Mouse (Mus musculus): ENCODE measurements around the gene Cabp1. TPM values are rescaled to one million over a fixed set of nuclear protein-coding genes. Genes with fewer than 3 reads are reported as not detected.

Cabp1 gene
- polyA plus RNA-seq, 1 experiment from 2014 or later: 1.2 TPM

GRCm38 (mm10) chr5:115145253-115145968 is 48.8 kb downstream of the Cabp1 start:
- peaks cover 30% of the 10 kb centered on the region for H3K36me3 ChIP-seq (ENCODE audit: insufficient read depth, low read length)
- TF ChIP-seq CTCF (IDR thresholded peaks at IDR 0.05; ENCODE audit: low read depth): no peak
- H3K27ac ChIP-seq: no peak overlapping the region
- DNase-seq (ENCODE audit: low spot score) (no peak), ATAC-seq (replicated peaks; ENCODE audit: low FRiP score, low read depth) (no peak)
- WGBS: 70% methylated on average over 11 of the region's 11 CpGs
- no peaks in the 10 kb centered on the region for H3K9me3 ChIP-seq (replicated peaks; ENCODE audit: low read length)
- no peak overlapping the region for H3K4me3 ChIP-seq (replicated peaks; ENCODE audit: low read depth, low read length)
- peaks cover 13% of the 10 kb centered on the region; the same call in 1 of the 2 replicates for H3K4me1 ChIP-seq (replicated peaks; ENCODE audit: insufficient read depth, low read length)
- no peak overlapping the region for H3K9ac ChIP-seq (ENCODE audit: low read depth, low read length)
- no peaks in the 10 kb centered on the region for H3K27me3 ChIP-seq (ENCODE audit: insufficient read depth, low read length)
- H3K4me2 ChIP-seq (ENCODE audit: low read length): no peak overlapping the region

DNA sequence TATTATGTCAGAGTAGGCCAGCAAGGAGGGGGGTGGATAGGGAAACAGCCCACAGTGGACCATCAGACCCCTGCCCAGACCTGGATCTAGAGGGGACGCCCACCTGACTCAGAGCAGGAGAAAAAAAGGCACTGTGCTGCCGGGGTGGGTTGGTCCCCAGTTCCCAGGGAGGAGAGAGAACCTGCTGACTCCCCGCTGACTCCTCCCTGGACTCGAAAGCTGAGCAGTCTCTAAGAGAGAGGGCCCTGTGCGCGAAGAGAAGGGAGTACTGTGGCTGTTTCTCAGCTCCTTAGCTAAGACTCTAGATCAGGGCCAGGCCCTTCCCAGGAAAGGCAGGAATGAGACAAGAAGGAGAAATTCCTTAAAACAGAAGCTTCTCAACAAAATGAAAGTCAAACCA is 49.7 kb downstream of the Cabp1 start:
- H3K4me3 ChIP-seq (replicated peaks; ENCODE audit: low read depth, low read length): no peak overlapping the region
- no peak for ATAC-seq (replicated peaks; ENCODE audit: low FRiP score, low read depth)
- H3K9me3 ChIP-seq (replicated peaks; ENCODE audit: low read length): no peaks in the 10 kb centered on the region
- no peak overlapping the region for H3K27ac ChIP-seq
- peaks cover 13% of the 10 kb centered on the region; the same call in 1 of the 2 replicates for H3K4me1 ChIP-seq (replicated peaks; ENCODE audit: insufficient read depth, low read length)
- peaks cover 20% of the 10 kb centered on the region for H3K36me3 ChIP-seq (ENCODE audit: insufficient read depth, low read length)
- no peak overlapping the region for H3K9ac ChIP-seq (ENCODE audit: low read depth, low read length)
- TF ChIP-seq CTCF (IDR thresholded peaks at IDR 0.05; ENCODE audit: low read depth): no peak
- DNase-seq (ENCODE audit: low spot score): no peak
- H3K4me2 ChIP-seq (ENCODE audit: low read length): no peak overlapping the region
- WGBS: 55% methylated on average over 6 of the region's 6 CpGs
- H3K27me3 ChIP-seq (ENCODE audit: insufficient read depth, low read length): no peaks in the 10 kb centered on the region

DNA sequence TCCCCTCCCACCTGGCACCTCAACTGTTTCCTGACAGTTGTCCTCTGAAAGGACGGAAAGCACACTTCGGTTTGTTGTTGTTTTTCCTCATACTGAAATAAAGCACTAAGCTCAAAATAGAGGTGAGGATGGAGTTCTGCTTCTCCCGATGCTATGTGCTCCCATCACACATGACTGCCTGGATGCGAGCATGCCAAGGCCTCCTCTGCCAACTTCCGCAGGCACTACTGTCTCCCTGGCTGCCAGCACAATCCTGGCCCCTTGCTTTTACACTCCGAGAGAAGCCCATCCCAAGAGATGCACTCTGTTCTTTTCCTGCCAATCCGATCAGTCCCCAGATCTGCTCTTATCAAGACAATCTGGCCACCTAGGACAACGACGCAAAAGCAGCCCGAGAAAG is 50.6 kb downstream of the Cabp1 start:
- H3K4me3 ChIP-seq (replicated peaks; ENCODE audit: low read depth, low read length): no peak overlapping the region
- ATAC-seq (replicated peaks; ENCODE audit: low FRiP score, low read depth): no peak
- H3K27me3 ChIP-seq (ENCODE audit: insufficient read depth, low read length): no peaks in the 10 kb centered on the region
- 65% methylated on average over 10 of the region's 10 CpGs for WGBS
- no peak overlapping the region for H3K4me2 ChIP-seq (ENCODE audit: low read length)
- H3K4me1 ChIP-seq (replicated peaks; ENCODE audit: insufficient read depth, low read length): peaks cover 13% of the 10 kb centered on the region; the same call in 1 of the 2 replicates
- peaks cover 16% of the 10 kb centered on the region for H3K36me3 ChIP-seq (ENCODE audit: insufficient read depth, low read length)
- no peak for TF ChIP-seq CTCF (IDR thresholded peaks at IDR 0.05; ENCODE audit: low read depth)
- H3K9ac ChIP-seq (ENCODE audit: low read depth, low read length): no peak overlapping the region
- H3K27ac ChIP-seq: no peak overlapping the region
- no peak for DNase-seq (ENCODE audit: low spot score)
- no peaks in the 10 kb centered on the region for H3K9me3 ChIP-seq (replicated peaks; ENCODE audit: low read length)

- no peak for ATAC-seq (replicated peaks; ENCODE audit: low FRiP score, low read depth)
- peaks cover 8% of the 10 kb centered on the region; the same call in 1 of the 2 replicates for H3K36me3 ChIP-seq (ENCODE audit: insufficient read depth, low read length)
- H3K27ac ChIP-seq: no peak overlapping the region
- no peak for TF ChIP-seq CTCF (IDR thresholded peaks at IDR 0.05; ENCODE audit: low read depth)
- no peaks in the 10 kb centered on the region for H3K27me3 ChIP-seq (ENCODE audit: insufficient read depth, low read length)
- WGBS: 93% methylated on average over 9 of the region's 9 CpGs
- no peak for DNase-seq (ENCODE audit: low spot score)
- peaks cover 13% of the 10 kb centered on the region; the same call in 1 of the 2 replicates for H3K4me1 ChIP-seq (replicated peaks; ENCODE audit: insufficient read depth, low read length)
- no peak overlapping the region for H3K4me3 ChIP-seq (replicated peaks; ENCODE audit: low read depth, low read length)
- no peak overlapping the region for H3K4me2 ChIP-seq (ENCODE audit: low read length)
- no peak overlapping the region for H3K9ac ChIP-seq (ENCODE audit: low read depth, low read length)
- no peaks in the 10 kb centered on the region for H3K9me3 ChIP-seq (replicated peaks; ENCODE audit: low read length)
Observed at GRCm38 (mm10) chr5:115142166-115142697, 51.9 kb downstream of the Cabp1 start.

- H3K9me3 ChIP-seq (replicated peaks; ENCODE audit: low read length): no peaks in the 10 kb centered on the region
- no peak overlapping the region for H3K9ac ChIP-seq (ENCODE audit: low read depth, low read length)
- no peak overlapping the region for H3K27ac ChIP-seq
- ATAC-seq (replicated peaks; ENCODE audit: low FRiP score, low read depth) (no peak), DNase-seq (ENCODE audit: low spot score) (no peak)
- H3K4me2 ChIP-seq (ENCODE audit: low read length): no peak overlapping the region
- WGBS: 54% methylated on average over 3 of the region's 3 CpGs
- no peak for TF ChIP-seq CTCF (IDR thresholded peaks at IDR 0.05; ENCODE audit: low read depth)
- H3K4me1 ChIP-seq (replicated peaks; ENCODE audit: insufficient read depth, low read length): peaks cover 13% of the 10 kb centered on the region; the same call in 1 of the 2 replicates
- 0 out of 2 replicates have a peak, but pooled peaks cover 3% of the 10 kb centered on the region for H3K36me3 ChIP-seq (ENCODE audit: insufficient read depth, low read length)
- H3K27me3 ChIP-seq (ENCODE audit: insufficient read depth, low read length): no peaks in the 10 kb centered on the region
- H3K4me3 ChIP-seq (replicated peaks; ENCODE audit: low read depth, low read length): no peak overlapping the region
Observed at GRCm38 (mm10) chr5:115140726-115141125, 53.5 kb downstream of the Cabp1 start.

- TF ChIP-seq CTCF (IDR thresholded peaks at IDR 0.05; ENCODE audit: low read depth): no peak; the same call in 1 of the 2 replicates
- Histone ChIP-seq H3K4me1 (replicated peaks; ENCODE audit: insufficient read depth, low read length) (peaks cover 7% of the 10 kb centered on the region; the same call in 1 of the 2 replicates), H3K27me3 (ENCODE audit: insufficient read depth, low read length) (no peaks in the 10 kb centered on the region), H3K9me3 (replicated peaks; ENCODE audit: low read length) (no peaks in the 10 kb centered on the region), H3K4me2 (ENCODE audit: low read length) (no peak overlapping the region), H3K27ac (no peak overlapping the region), H3K36me3 (ENCODE audit: insufficient read depth, low read length) (no peaks in the 10 kb centered on the region), H3K4me3 (replicated peaks; ENCODE audit: low read depth, low read length) (no peak overlapping the region), H3K9ac (ENCODE audit: low read depth, low read length) (no peak overlapping the region)
- DNase-seq (ENCODE audit: low spot score) (no peak), ATAC-seq (replicated peaks; ENCODE audit: low FRiP score, low read depth) (no peak)
- WGBS: 57% methylated on average over 4 of the region's 4 CpGs
Observed at GRCm38 (mm10) chr5:115139124-115139523, 55.1 kb downstream of the Cabp1 start.

Data from kidney, postnatal 0 days (tissue).